Mouse (Mus musculus) layer of hippocampus, adult 2 months (tissue): Measurements from ENCODE around the gene Smco3. TPM values are rescaled to one million over a fixed set of nuclear protein-coding genes. Genes with fewer than 3 reads are reported as not detected.

Experiments used
- DNase-seq, 2 experiments: peaks; one replicate each; pipeline ENCODE4 v3.0.0; 2022; ENCODE audit warnings: low spot score in 2 of 2
- H3K27ac ChIP-seq: fragments of 200-600 bp; 2 replicates; pipeline ENCODE4 v1.8.1; 2022
- H3K4me3 ChIP-seq: fragments of 200-600 bp; 2 replicates; pipeline ENCODE4 v1.8.1; 2022; ENCODE audit warnings: mild to moderate bottlenecking
- CTCF ChIP-seq: fragments of 200-600 bp; conservative IDR thresholded peaks from 2 replicates; pipeline ENCODE4 v1.8.1; 2022; ENCODE audit warnings: antibody characterized with exemption, mild to moderate bottlenecking, moderate library complexity
- total RNA-seq, 2 experiments: library from RNA; stranded (reverse); gene quantifications; 2 replicates each; pipeline ENCODE4 v1.2.3; 2021

Gene Smco3
- total RNA-seq, 2 experiments from 2014 or later: 5.8 to 7.9 TPM

- DNase-seq: no peak
- no peak within 1 kb of the TSS for H3K27ac ChIP-seq
- TF ChIP-seq CTCF: no peak
- no peak within 1 kb of the TSS for H3K4me3 ChIP-seq
Measured at GRCm38 (mm10) chr6:136857186-136857872, 22.1 kb upstream of the Smco3 start, which contains the start of gene Art4. Art4 (minus strand) TSS chr6:136857733.

- no peak overlapping the region for H3K4me3 ChIP-seq
- DNase-seq: no peak
- H3K27ac ChIP-seq: no peak overlapping the region
- TF ChIP-seq CTCF: no peak
Measured at GRCm38 (mm10) chr6:136856071-136856636, 20.9 kb upstream of the Smco3 start.

- no peak for DNase-seq
- H3K27ac ChIP-seq: no peak overlapping the region
- no peak for TF ChIP-seq CTCF
- H3K4me3 ChIP-seq: no peak overlapping the region
Measured at GRCm38 (mm10) chr6:136855183-136855582, 19.9 kb upstream of the Smco3 start.

GRCm38 (mm10) chr6:136854361-136854781 is 19.1 kb upstream of the Smco3 start:
- no peak overlapping the region for H3K4me3 ChIP-seq
- no peak overlapping the region for H3K27ac ChIP-seq
- no peak for TF ChIP-seq CTCF
- DNase-seq: no peak

- H3K27ac ChIP-seq: no peak overlapping the region
Measured at GRCm38 (mm10) chr6:136852762-136853161, 17.5 kb upstream of the Smco3 start.

GRCm38 (mm10) chr6:136852348-136852747 is 17.1 kb upstream of the Smco3 start:
- no peak overlapping the region for H3K4me3 ChIP-seq
- no peak for TF ChIP-seq CTCF
- DNase-seq: no peak

More at GRCm38 (mm10) chr6:136852762-136853161, 17.5 kb upstream of the Smco3 start:
- H3K4me3 ChIP-seq: no peak overlapping the region
- DNase-seq: no peak
- TF ChIP-seq CTCF: no peak

GRCm38 (mm10) chr6:136850267-136850666 is 15.0 kb upstream of the Smco3 start:
- no peak for DNase-seq
- H3K27ac ChIP-seq: no peak overlapping the region
- TF ChIP-seq CTCF: no peak
- no peak overlapping the region for H3K4me3 ChIP-seq

More at GRCm38 (mm10) chr6:136852348-136852747, 17.1 kb upstream of the Smco3 start:
- H3K27ac ChIP-seq: no peak overlapping the region

GRCm38 (mm10) chr6:136848971-136849370 is 13.7 kb upstream of the Smco3 start:
- no peak for TF ChIP-seq CTCF
- no peak for DNase-seq

GRCm38 (mm10) chr6:136848399-136848798 is 13.1 kb upstream of the Smco3 start:
- no peak for DNase-seq
- Histone ChIP-seq H3K4me3 (no peak overlapping the region), H3K27ac (no peak overlapping the region)
- TF ChIP-seq CTCF: no peak

More at GRCm38 (mm10) chr6:136848971-136849370, 13.7 kb upstream of the Smco3 start:
- no peak overlapping the region for H3K27ac ChIP-seq
- H3K4me3 ChIP-seq: no peak overlapping the region

- TF ChIP-seq CTCF: peak; percentile 85
- Histone ChIP-seq H3K27ac (no peak overlapping the region), H3K4me3 (no peak overlapping the region)
- DNase-seq: peak in 1 of 2 experiments; percentile 50
Measured at GRCm38 (mm10) chr6:136847790-136848189, 12.5 kb upstream of the Smco3 start.

- TF ChIP-seq CTCF: no peak
- no peak overlapping the region for H3K4me3 ChIP-seq
- H3K27ac ChIP-seq: 0 out of 2 replicates have a peak overlapping the region, but pooled peaks have one; percentile 4
- DNase-seq: no peak
Measured at GRCm38 (mm10) chr6:136847267-136847666, 12.0 kb upstream of the Smco3 start.

- no peak overlapping the region for H3K4me3 ChIP-seq
- DNase-seq: no peak
- peak overlapping the region; percentile 76 for H3K27ac ChIP-seq
- no peak for TF ChIP-seq CTCF
Measured at GRCm38 (mm10) chr6:136845706-136846480, 10.6 kb upstream of the Smco3 start.

- TF ChIP-seq CTCF: no peak
- peak overlapping the region; percentile 76; the same call in 1 of the 2 replicates for H3K27ac ChIP-seq
Measured at GRCm38 (mm10) chr6:136844903-136845302, 9.7 kb upstream of the Smco3 start.

More at GRCm38 (mm10) chr6:136844903-136845302, 9.7 kb upstream of the Smco3 start:
- no peak overlapping the region for H3K4me3 ChIP-seq
- DNase-seq: no peak
